Mouse (Mus musculus): Measurements from ENCODE around the gene Psmd10.

The Psmd10 gene

DNA sequence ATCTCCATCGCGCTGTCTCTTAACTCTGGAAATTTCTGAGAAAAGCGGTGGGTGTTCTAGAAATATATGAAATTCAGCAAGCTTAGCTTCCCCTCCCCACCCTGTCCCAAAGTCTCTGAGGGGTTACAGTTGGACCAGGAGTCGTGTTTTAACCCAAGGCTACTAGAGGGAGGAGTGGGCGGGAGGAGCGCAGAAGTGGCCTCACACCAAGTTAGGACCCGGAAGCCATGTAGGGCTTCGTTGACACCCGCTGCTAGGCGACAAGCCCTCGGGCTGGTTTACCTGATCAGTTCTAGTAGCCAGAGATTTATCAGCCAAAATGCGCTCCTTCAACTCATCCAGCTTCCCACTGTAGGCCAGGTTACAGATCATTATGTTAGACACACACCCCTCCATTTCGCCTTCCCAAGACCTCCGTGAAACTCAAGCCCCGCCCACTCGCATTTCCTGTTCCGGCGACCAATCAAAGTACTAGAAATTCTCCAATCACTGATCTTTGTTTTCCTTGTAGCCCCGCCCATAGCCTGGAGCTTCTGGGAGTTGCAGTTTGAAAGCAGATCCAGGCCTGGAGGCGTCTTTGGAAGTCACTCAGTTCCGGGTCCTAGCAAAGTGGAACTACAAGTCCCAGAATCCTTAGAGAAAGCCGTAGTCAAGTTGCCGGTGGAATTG, at the start of gene Psmd10, which contains the start of gene Atg4a:
Psmd10 (minus strand) TSS at position 457 of the 669 bp plus-strand sequence.
Atg4a (plus strand) TSS at position 636 of the 669 bp plus-strand sequence.
- peak; percentile 79 for DNase-seq (ENCODE audit: extremely low read depth, insufficient read length, low spot score)

DNA sequence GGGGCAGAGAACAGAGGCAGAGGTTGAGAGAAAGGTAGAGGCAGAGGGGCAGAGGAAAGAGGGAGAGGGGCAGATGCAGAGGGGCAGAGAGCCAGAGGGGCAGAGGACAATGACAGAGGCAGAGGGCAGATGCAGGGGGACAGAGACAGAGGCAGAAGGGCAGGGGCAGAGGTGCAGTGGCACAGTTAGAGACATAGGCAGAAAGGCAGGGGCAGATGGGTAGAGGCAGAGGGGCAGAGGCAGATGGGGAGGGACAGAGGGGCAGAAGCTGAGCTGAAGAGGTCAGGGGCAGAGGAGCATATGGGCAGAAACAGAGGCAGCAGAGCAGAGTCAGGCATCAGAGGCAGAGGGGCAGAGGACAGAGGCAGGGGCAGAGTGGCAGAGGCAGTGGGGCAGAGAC, 42.4 kb upstream of the Psmd10 start:
- DNase-seq (ENCODE audit: extremely low read depth, insufficient read length, low spot score), result no peak

DNA sequence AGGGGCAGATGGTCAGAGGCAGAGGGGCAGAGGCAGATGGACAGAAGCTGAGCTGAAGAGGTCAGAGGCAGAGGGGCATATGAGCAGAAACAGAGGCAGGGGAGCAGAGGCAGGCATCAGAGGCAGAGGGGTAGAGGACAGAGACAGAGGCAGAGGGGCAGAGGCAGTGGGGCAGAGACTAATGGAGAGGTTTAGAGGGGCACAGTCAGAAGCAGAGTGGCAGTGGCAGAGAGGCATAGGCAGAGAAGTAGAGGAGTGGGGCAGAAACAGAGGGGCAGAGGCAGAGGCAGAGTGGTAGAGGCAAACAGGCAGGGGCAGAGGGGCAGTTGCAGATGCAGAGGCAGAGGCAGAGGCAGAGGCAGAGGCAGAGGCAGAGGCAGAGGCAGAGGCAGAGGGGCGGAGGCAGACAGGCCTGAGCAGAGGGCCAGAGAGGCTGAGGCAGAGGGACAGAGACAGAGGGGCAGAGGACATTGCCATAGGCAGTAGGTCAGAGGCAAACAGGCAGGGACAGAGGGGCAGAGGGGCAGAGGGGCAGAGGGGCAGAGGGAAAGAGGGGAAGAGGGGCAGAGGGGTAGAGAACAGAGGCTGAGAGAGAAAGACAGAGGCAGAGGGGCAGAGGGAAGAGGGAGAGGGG, 41.5 kb upstream of the Psmd10 start:
- no peak for DNase-seq (ENCODE audit: extremely low read depth, insufficient read length, low spot score)

GRCm38 (mm10) chrX:140996909-140997516, 40.5 kb upstream of the Psmd10 start:
- DNase-seq (ENCODE audit: extremely low read depth, insufficient read length, low spot score), result no peak

DNA sequence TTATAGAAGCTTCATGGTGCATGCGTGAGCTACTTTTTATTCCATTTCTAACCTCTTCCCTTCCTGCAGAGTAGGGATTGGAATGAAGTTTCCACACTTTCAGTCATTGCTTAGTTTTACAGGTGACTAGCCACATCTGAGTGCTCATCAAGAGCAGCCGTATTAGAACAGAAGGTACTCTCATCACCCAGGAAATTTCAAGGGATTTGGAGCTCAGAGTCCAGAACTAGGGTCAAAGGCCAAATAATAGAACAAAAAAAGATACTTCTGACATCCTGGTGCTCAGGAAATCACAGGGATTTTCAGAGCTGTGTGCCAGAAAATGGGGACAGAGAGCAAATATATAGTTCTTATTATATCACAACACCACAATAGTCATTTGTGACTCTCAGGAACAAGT, 28.7 kb upstream of the Psmd10 start:
- no peak for DNase-seq (ENCODE audit: extremely low read depth, insufficient read length, low spot score)

GRCm38 (mm10) chrX:140984795-140985194, 28.3 kb upstream of the Psmd10 start:
- DNase-seq (ENCODE audit: extremely low read depth, insufficient read length, low spot score), result no peak

DNA sequence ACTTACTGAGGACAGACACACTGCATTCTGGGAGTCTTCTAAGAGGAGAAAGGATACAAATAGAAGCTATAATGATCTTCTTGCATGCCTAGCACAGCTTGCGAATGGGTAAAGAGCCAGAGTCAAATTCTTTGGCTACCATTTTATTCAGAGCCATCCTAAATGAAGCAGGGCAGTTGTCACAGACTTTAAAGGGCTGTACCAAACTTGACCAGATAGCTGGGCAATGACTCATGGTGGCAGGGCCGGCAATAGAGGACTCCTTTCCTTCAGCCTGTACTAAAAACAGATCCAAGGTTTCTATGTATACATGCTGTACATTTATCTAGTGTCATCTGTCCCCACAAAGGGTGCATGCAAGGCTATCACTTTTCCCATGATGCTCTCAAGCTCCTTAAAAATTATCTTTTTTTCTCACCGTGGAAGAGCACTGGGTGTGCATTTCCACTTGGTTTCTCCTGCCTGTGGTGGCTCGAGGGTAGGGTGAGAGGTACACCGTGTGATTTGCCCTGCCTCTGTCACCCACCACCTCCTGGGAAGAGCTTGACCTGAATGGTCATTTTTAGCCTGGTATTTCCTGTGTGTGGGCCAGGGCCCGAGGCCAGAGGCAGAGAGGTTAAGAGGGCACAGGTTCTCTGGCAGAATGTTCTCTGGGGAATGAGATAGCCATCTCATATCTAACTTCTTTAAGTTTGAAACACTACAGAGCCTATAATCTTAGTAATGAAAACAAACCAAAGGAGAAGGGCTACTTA, 26.9 kb upstream of the Psmd10 start:
- peak; percentile 11 for DNase-seq (ENCODE audit: extremely low read depth, insufficient read length, low spot score)

- no peak for DNase-seq (ENCODE audit: extremely low read depth, insufficient read length, low spot score)
Observed at GRCm38 (mm10) chrX:140980163-140980562, 23.6 kb upstream of the Psmd10 start.

- DNase-seq (ENCODE audit: extremely low read depth, insufficient read length, low spot score), result no peak
Observed at GRCm38 (mm10) chrX:140979546-140979945, 23.0 kb upstream of the Psmd10 start.

DNA sequence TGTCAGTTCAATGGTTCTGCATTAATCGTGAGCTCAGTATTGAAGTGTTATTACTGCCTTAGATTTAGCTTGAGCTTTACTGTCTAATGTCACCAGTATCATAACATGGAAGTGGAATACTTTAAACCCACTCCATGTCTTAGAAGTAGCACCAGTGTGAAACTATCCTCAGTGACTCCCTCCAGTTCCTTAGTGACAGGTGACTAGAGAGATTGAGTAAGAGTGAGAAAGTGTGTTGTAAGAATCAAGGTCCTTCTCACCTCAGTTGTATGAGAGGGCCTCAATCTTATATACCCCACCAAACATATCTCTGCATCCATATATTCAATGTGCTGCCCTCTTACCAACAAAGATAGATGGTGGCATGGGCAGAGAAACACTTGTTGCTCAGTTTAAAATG, 22.4 kb upstream of the Psmd10 start:
- DNase-seq (ENCODE audit: extremely low read depth, insufficient read length, low spot score), result no peak

DNA sequence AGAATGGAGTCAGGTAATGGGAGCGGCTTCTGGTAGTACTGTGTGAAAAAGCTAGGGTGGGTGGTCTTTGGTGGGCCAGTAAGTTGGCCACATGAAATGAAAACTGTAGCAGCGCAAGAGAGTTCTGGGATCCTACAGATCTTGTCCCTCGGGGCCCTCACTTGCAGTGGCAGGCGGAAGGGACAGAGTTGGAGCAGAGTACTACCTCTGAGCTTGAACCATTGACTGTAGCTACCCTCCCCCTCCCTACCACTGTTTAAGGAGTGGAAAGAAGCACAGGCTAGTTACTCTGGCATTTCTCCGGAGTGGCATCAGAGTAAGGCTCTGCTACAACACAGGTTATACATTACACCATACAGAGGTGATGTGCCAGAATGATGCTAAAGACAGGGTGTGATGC, 431 bp upstream of the Psmd10 start:
- no peak for DNase-seq (ENCODE audit: extremely low read depth, insufficient read length, low spot score)

DNA sequence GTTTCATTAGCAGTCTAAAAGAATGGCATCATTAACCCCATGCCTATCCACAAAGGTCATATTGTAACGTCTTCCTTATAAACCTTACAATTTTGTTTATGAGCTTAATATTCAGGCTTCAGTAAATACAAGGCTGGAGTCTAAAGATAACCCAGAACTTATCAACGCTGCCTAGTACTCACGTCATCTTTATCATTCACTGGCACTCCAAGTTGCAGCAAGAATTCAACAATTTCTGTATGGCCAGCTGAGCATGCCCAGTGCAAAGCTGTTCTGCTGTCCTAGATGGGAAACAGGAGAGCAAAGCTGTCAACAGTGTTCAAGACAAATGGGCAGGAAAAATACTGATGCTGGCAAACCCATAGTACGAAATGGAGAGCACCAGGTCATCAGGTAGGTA, 2.9 kb downstream of the Psmd10 start:
- no peak for DNase-seq (ENCODE audit: extremely low read depth, insufficient read length, low spot score)

GRCm38 (mm10) chrX:140936271-140936670, 20.3 kb downstream of the Psmd10 start:
- DNase-seq (ENCODE audit: extremely low read depth, insufficient read length, low spot score), result no peak

GRCm38 (mm10) chrX:140933263-140933662, 23.3 kb downstream of the Psmd10 start:
- no peak for DNase-seq (ENCODE audit: extremely low read depth, insufficient read length, low spot score)

DNA sequence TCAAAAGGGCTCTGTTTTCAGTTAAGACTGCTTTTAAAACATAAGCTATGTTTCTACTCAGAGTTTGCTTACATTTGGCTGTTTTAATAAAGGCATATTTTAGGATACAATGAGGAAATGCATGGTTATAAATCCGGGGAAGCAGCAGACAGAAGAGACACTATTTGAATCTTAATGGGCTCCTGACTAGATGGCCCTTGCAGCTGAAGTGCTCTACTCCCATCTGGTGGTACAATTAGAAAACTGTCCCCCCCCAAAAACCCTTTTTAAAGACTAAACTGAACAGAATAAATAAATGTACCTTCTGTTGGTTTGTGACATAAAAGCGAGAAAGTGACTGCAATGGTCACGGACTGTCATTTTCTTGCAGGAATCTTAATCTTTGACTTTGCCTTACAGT, 24.5 kb downstream of the Psmd10 start:
- no peak for DNase-seq (ENCODE audit: extremely low read depth, insufficient read length, low spot score)

DNA sequence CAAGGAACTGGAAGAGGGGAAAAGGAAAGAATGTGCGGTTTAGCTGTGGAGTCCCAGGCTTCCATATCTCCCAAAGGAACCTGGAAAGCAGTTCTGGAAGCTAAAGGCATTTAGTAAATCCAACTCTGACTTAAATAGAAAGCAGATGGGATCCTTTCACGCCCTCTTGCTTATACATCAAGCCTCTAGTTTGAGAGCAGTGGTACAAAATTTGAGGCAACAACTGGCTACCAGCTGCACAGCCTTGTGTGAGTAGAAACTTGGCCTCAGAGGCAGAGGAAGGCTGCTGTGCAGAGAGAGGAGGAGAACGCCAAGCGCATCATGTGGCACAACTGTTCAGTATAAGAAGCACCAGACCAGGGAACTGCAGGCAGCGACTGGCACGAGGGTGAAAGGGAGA, 35.2 kb downstream of the Psmd10 start:
- no peak for DNase-seq (ENCODE audit: extremely low read depth, insufficient read length, low spot score)

GRCm38 (mm10) chrX:140907360-140907759, 49.2 kb downstream of the Psmd10 start, which contains the start of gene Vsig1:
TSS of gene Vsig1 (plus strand) at chrX:140907608.
- DNase-seq (ENCODE audit: extremely low read depth, insufficient read length, low spot score), result no peak

DNA sequence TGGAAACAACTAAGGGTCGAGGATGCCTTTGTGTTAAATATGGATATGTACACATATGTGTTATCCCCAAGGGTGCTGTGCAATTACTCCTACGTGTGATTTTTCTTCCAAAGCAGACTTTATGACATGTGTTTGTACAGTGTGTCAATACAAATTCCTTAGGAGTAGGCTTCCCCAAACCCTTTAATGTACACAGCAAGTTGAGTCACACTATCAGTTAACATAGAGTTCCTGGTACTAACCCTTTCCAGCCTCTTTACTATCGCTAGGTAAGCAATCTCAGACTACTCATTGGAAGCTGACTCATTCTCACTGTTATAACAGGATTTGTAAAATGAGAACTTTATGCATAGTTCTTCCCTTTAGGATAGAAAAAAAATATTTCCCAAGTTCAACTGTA, 53.0 kb downstream of the Psmd10 start:
- no peak for DNase-seq (ENCODE audit: extremely low read depth, insufficient read length, low spot score)

All from 3134 (cell line).